Mouse (Mus musculus) intestine, embryonic 14.5 days (tissue): ENCODE measurements around the gene Mfap3. TPM values are rescaled to one million over a fixed set of nuclear protein-coding genes. Genes with fewer than 3 reads are reported as not detected.

Experiments
- polyA plus RNA-seq: library from polyadenylated mRNA; unstranded; fragments of >200 nt; fragmentation: Nextera tagmentation; extraction: Ambion mirVana; gene quantifications from 2 replicates; pipeline ENCODE4 v1.2.1, GENCODE M21; 2014

Gene Mfap3
- polyA plus RNA-seq, 1 experiment from 2014 or later = 46.2 TPM

Other genes with a start within 250 kb of the Mfap3 start
- gene Fam114a2, start within 50 bp of the Mfap3 start, polyA plus RNA-seq = 54.9 and 60.1 TPM in 2 replicates
- gene Galnt10, start 126.8 kb downstream of the Mfap3 start, polyA plus RNA-seq = 11.3 and 12.5 TPM in 2 replicates